Mouse (Mus musculus): ENCODE results near the gene Zfp809. TPM values are rescaled to one million over a fixed set of nuclear protein-coding genes. Genes with fewer than 3 reads are reported as not detected.

Gene Zfp809
- total and polyA plus RNA-seq, 3 experiments = 16.2 to 200 (median 67.1) TPM

- peak; percentile 75 for ATAC-seq (ENCODE audit: extremely low read depth, insufficient number of reproducible peaks, low FRiP score, poor library complexity, severe bottlenecking)
Measured at GRCm38 (mm10) chr9:22259184-22260091, 33.9 kb downstream of the Zfp809 start, which contains the start of gene Zfp599. TSS of gene Zfp599 (minus strand) at chr9:22259895.

GRCm38 (mm10) chr9:22260092-22260422 lies 34.5 kb downstream of the Zfp809 start:
- peaks cover 34% of the 10 kb centered on the region for H3K4me1 ChIP-seq (ENCODE audit: insufficient read depth, low read depth, low read length)
- no peak overlapping the region; the same call in 1 of the 2 replicates for H3K4me3 ChIP-seq (ENCODE audit: low read depth, low read length)
- no peak for DNase-seq (ENCODE audit: low spot score)
- no peak for TF ChIP-seq GATA1 (IDR thresholded peaks at IDR 0.05; ENCODE audit: borderline replicate concordance, low read length)
- TF ChIP-seq TAL1 (conservative IDR thresholded peaks at IDR 0.05; ENCODE audit: low read depth, low read length) = no peak
- no peak for TF ChIP-seq POLR2AphosphoS5 (IDR thresholded peaks at IDR 0.05; ENCODE audit: insufficient replicate concordance, low read depth, low read length)
- TF ChIP-seq GATA2 (IDR thresholded peaks at IDR 0.05; ENCODE audit: borderline replicate concordance, low read depth, low read length) = no peak
- no peak for TF ChIP-seq CTCF (IDR thresholded peaks at IDR 0.05; ENCODE audit: low read depth, low read length)
- peaks cover 5% of the 10 kb centered on the region for H3K9me3 ChIP-seq (replicated peaks)
- ATAC-seq (ENCODE audit: extremely low read depth, insufficient number of reproducible peaks, low FRiP score, poor library complexity, severe bottlenecking) = no peak
- H3K27me3 ChIP-seq (ENCODE audit: insufficient read depth, low read length) = peaks cover 7% of the 10 kb centered on the region
- peaks cover 10% of the 10 kb centered on the region for H3K36me3 ChIP-seq (replicated peaks)

More at GRCm38 (mm10) chr9:22259184-22260091, 33.9 kb downstream of the Zfp809 start, which contains the start of gene Zfp599:
- peak within 1 kb of the TSS; percentile 73 for H3K4me3 ChIP-seq (ENCODE audit: low read depth, low read length)
- H3K36me3 ChIP-seq (replicated peaks) = peaks cover 10% of the 10 kb centered on the region
- DNase-seq (ENCODE audit: low spot score) = peak; percentile 33
- H3K27me3 ChIP-seq (ENCODE audit: insufficient read depth, low read length) = peaks cover 7% of the 10 kb centered on the region
- H3K9me3 ChIP-seq (replicated peaks) = peaks cover 5% of the 10 kb centered on the region
- H3K4me1 ChIP-seq (ENCODE audit: insufficient read depth, low read depth, low read length) = peaks cover 34% of the 10 kb centered on the region
- TF ChIP-seq POLR2AphosphoS5 (IDR thresholded peaks at IDR 0.05; ENCODE audit: insufficient replicate concordance, low read depth, low read length) (no peak), CTCF (IDR thresholded peaks at IDR 0.05; ENCODE audit: low read depth, low read length) (no peak), TAL1 (conservative IDR thresholded peaks at IDR 0.05; ENCODE audit: low read depth, low read length) (no peak)

GRCm38 (mm10) chr9:22261594-22261993 lies 36.1 kb downstream of the Zfp809 start:
- Histone ChIP-seq H3K4me1 (ENCODE audit: insufficient read depth, low read depth, low read length) (peaks cover 24% of the 10 kb centered on the region), H3K4me3 (ENCODE audit: low read depth, low read length) (no peak overlapping the region), H3K9me3 (replicated peaks) (peaks cover 4% of the 10 kb centered on the region; the same call in 1 of the 2 replicates), H3K27me3 (ENCODE audit: insufficient read depth, low read length) (peaks cover 7% of the 10 kb centered on the region), H3K36me3 (replicated peaks) (no peaks in the 10 kb centered on the region)
- ATAC-seq (ENCODE audit: extremely low read depth, insufficient number of reproducible peaks, low FRiP score, poor library complexity, severe bottlenecking) (no peak), DNase-seq (ENCODE audit: low spot score) (peak; percentile 19)
- no peak for TF ChIP-seq GATA2 (IDR thresholded peaks at IDR 0.05; ENCODE audit: borderline replicate concordance, low read depth, low read length)
- no peak for TF ChIP-seq POLR2AphosphoS5 (IDR thresholded peaks at IDR 0.05; ENCODE audit: insufficient replicate concordance, low read depth, low read length)
- TF ChIP-seq TAL1 (conservative IDR thresholded peaks at IDR 0.05; ENCODE audit: low read depth, low read length) = no peak
- TF ChIP-seq GATA1 (IDR thresholded peaks at IDR 0.05; ENCODE audit: borderline replicate concordance, low read length) = no peak
- no peak for TF ChIP-seq CTCF (IDR thresholded peaks at IDR 0.05; ENCODE audit: low read depth, low read length)

- ATAC-seq (ENCODE audit: extremely low read depth, insufficient number of reproducible peaks, low FRiP score, poor library complexity, severe bottlenecking) = no peak
Measured at GRCm38 (mm10) chr9:22262611-22263010, 37.1 kb downstream of the Zfp809 start.

GRCm38 (mm10) chr9:22268886-22269285 lies 43.4 kb downstream of the Zfp809 start:
- peaks cover 11% of the 10 kb centered on the region for H3K9me3 ChIP-seq (replicated peaks)

More at GRCm38 (mm10) chr9:22262611-22263010, 37.1 kb downstream of the Zfp809 start:
- peaks cover 7% of the 10 kb centered on the region for H3K27me3 ChIP-seq (ENCODE audit: insufficient read depth, low read length)
- TF ChIP-seq CTCF (IDR thresholded peaks at IDR 0.05; ENCODE audit: low read depth, low read length) = no peak
- no peak for TF ChIP-seq GATA2 (IDR thresholded peaks at IDR 0.05; ENCODE audit: borderline replicate concordance, low read depth, low read length)
- no peak for TF ChIP-seq POLR2AphosphoS5 (IDR thresholded peaks at IDR 0.05; ENCODE audit: insufficient replicate concordance, low read depth, low read length)
- TF ChIP-seq GATA1 (IDR thresholded peaks at IDR 0.05; ENCODE audit: borderline replicate concordance, low read length) = no peak
- TF ChIP-seq TAL1 (conservative IDR thresholded peaks at IDR 0.05; ENCODE audit: low read depth, low read length) = no peak
- H3K4me1 ChIP-seq (ENCODE audit: insufficient read depth, low read depth, low read length) = peaks cover 16% of the 10 kb centered on the region
- H3K9me3 ChIP-seq (replicated peaks) = peaks cover 7% of the 10 kb centered on the region
- no peak for DNase-seq (ENCODE audit: low spot score)
- no peaks in the 10 kb centered on the region for H3K36me3 ChIP-seq (replicated peaks)
- H3K4me3 ChIP-seq (ENCODE audit: low read depth, low read length) = no peak overlapping the region

GRCm38 (mm10) chr9:22278733-22279132 lies 53.2 kb downstream of the Zfp809 start:
- no peaks in the 10 kb centered on the region for H3K27me3 ChIP-seq (ENCODE audit: insufficient read depth, low read length)
- DNase-seq (ENCODE audit: low spot score) = no peak
- H3K4me3 ChIP-seq (ENCODE audit: low read depth, low read length) = no peak overlapping the region
- H3K9me3 ChIP-seq (replicated peaks) = peaks cover 55% of the 10 kb centered on the region
- peaks cover 48% of the 10 kb centered on the region for H3K36me3 ChIP-seq (replicated peaks)
- TF ChIP-seq POLR2AphosphoS5 (IDR thresholded peaks at IDR 0.05; ENCODE audit: insufficient replicate concordance, low read depth, low read length) (no peak), GATA1 (IDR thresholded peaks at IDR 0.05; ENCODE audit: borderline replicate concordance, low read length) (no peak), CTCF (IDR thresholded peaks at IDR 0.05; ENCODE audit: low read depth, low read length) (no peak), GATA2 (IDR thresholded peaks at IDR 0.05; ENCODE audit: borderline replicate concordance, low read depth, low read length) (no peak), TAL1 (conservative IDR thresholded peaks at IDR 0.05; ENCODE audit: low read depth, low read length) (no peak)
- H3K4me1 ChIP-seq (ENCODE audit: insufficient read depth, low read depth, low read length) = no peaks in the 10 kb centered on the region
- ATAC-seq (ENCODE audit: extremely low read depth, insufficient number of reproducible peaks, low FRiP score, poor library complexity, severe bottlenecking) = no peak

More at GRCm38 (mm10) chr9:22268886-22269285, 43.4 kb downstream of the Zfp809 start:
- TF ChIP-seq TAL1 (conservative IDR thresholded peaks at IDR 0.05; ENCODE audit: low read depth, low read length) (no peak; the same call in 1 of the 2 replicates), CTCF (IDR thresholded peaks at IDR 0.05; ENCODE audit: low read depth, low read length) (no peak), GATA2 (IDR thresholded peaks at IDR 0.05; ENCODE audit: borderline replicate concordance, low read depth, low read length) (no peak)
- DNase-seq (ENCODE audit: low spot score) (no peak), ATAC-seq (ENCODE audit: extremely low read depth, insufficient number of reproducible peaks, low FRiP score, poor library complexity, severe bottlenecking) (no peak)
- Histone ChIP-seq H3K4me1 (ENCODE audit: insufficient read depth, low read depth, low read length) (0 out of 2 replicates have a peak, but pooled peaks cover 4% of the 10 kb centered on the region), H3K36me3 (replicated peaks) (no peaks in the 10 kb centered on the region), H3K4me3 (ENCODE audit: low read depth, low read length) (no peak overlapping the region), H3K27me3 (ENCODE audit: insufficient read depth, low read length) (peaks cover 3% of the 10 kb centered on the region; the same call in 1 of the 2 replicates)

Other genes starting within 250 kb of the Zfp809 start
- not detected in 2 replicates for gene Rgl3, start 236.3 kb upstream of the Zfp809 start, total RNA-seq (2014; fragmentation: Nextera tagmentation)
- gene Rgl3, start 236.3 kb upstream of the Zfp809 start, total RNA-seq (2017) = 0.05 TPM in 1 of 2 replicates, not detected in the other
- gene Rgl3, start 236.3 kb upstream of the Zfp809 start, polyA plus RNA-seq (2012) = not detected in 2 replicates
- gene Ccdc151, start 223.1 kb upstream of the Zfp809 start, total RNA-seq (2014; fragmentation: Nextera tagmentation) = not detected in 2 replicates
- 0.22 TPM in 1 of 2 replicates, not detected in the other for gene Ccdc151, start 223.1 kb upstream of the Zfp809 start, total RNA-seq (2017)
- 0.07 and 0.08 TPM in 2 replicates for gene Ccdc151, start 223.1 kb upstream of the Zfp809 start, polyA plus RNA-seq (2012)
- gene Prkcsh, start 222.9 kb upstream of the Zfp809 start, total RNA-seq (2014; fragmentation: Nextera tagmentation) = 55.3 and 65.0 TPM in 2 replicates
- gene Prkcsh, start 222.9 kb upstream of the Zfp809 start, total RNA-seq (2017) = 115 and 116 TPM in 2 replicates
- gene Prkcsh, start 222.9 kb upstream of the Zfp809 start, polyA plus RNA-seq (2012) = 159 and 167 TPM in 2 replicates
- gene Elavl3, start 173.7 kb upstream of the Zfp809 start, total RNA-seq (2014; fragmentation: Nextera tagmentation) = not detected in 2 replicates
- 0.05 and 0.06 TPM in 2 replicates for gene Elavl3, start 173.7 kb upstream of the Zfp809 start, total RNA-seq (2017)
- 0.01 TPM in 1 of 2 replicates, not detected in the other for gene Elavl3, start 173.7 kb upstream of the Zfp809 start, polyA plus RNA-seq (2012)
- not detected in 2 replicates for gene Gm49318, start 154.5 kb upstream of the Zfp809 start, total RNA-seq (2014; fragmentation: Nextera tagmentation)
- gene Gm49318, start 154.5 kb upstream of the Zfp809 start, total RNA-seq (2017) = not detected in 2 replicates
- gene Gm49318, start 154.5 kb upstream of the Zfp809 start, polyA plus RNA-seq (2012) = not detected in 2 replicates
- 7.3 and 10.5 TPM in 2 replicates for gene Zfp653, start 154.3 kb upstream of the Zfp809 start, total RNA-seq (2014; fragmentation: Nextera tagmentation)
- gene Zfp653, start 154.3 kb upstream of the Zfp809 start, total RNA-seq (2017) = 9.1 and 11.3 TPM in 2 replicates
- gene Zfp653, start 154.3 kb upstream of the Zfp809 start, polyA plus RNA-seq (2012) = 19.0 and 22.4 TPM in 2 replicates
- 18.2 and 25.4 TPM in 2 replicates for gene Ecsit, start 140.3 kb upstream of the Zfp809 start, total RNA-seq (2014; fragmentation: Nextera tagmentation)
- gene Ecsit, start 140.3 kb upstream of the Zfp809 start, total RNA-seq (2017) = 24.0 and 28.5 TPM in 2 replicates
- gene Ecsit, start 140.3 kb upstream of the Zfp809 start, polyA plus RNA-seq (2012) = 33.2 and 43.2 TPM in 2 replicates
- gene Cnn1, start 126.5 kb upstream of the Zfp809 start, total RNA-seq (2014; fragmentation: Nextera tagmentation) = not detected in 2 replicates
- 0.05 and 0.17 TPM in 2 replicates for gene Cnn1, start 126.5 kb upstream of the Zfp809 start, total RNA-seq (2017)
- gene Cnn1, start 126.5 kb upstream of the Zfp809 start, polyA plus RNA-seq (2012) = not detected in 2 replicates
- 88.3 and 119 TPM in 2 replicates for gene Elof1, start 108.5 kb upstream of the Zfp809 start, total RNA-seq (2014; fragmentation: Nextera tagmentation)
- gene Elof1, start 108.5 kb upstream of the Zfp809 start, total RNA-seq (2017) = 66.7 and 86.0 TPM in 2 replicates
- gene Elof1, start 108.5 kb upstream of the Zfp809 start, polyA plus RNA-seq (2012) = 90.8 and 98.4 TPM in 2 replicates
- 17.1 and 24.2 TPM in 2 replicates for gene Acp5, start 90.0 kb upstream of the Zfp809 start, total RNA-seq (2014; fragmentation: Nextera tagmentation)
- gene Acp5, start 90.0 kb upstream of the Zfp809 start, total RNA-seq (2017) = 10.3 and 13.0 TPM in 2 replicates
- gene Acp5, start 90.0 kb upstream of the Zfp809 start, polyA plus RNA-seq (2012) = 27.6 and 28.5 TPM in 2 replicates
- 24.8 and 30.3 TPM in 2 replicates for gene Pigyl, start 68.9 kb upstream of the Zfp809 start, total RNA-seq (2014; fragmentation: Nextera tagmentation)
- gene Pigyl, start 68.9 kb upstream of the Zfp809 start, total RNA-seq (2017) = 34.1 and 37.6 TPM in 2 replicates
- 85.2 and 86.5 TPM in 2 replicates for gene Pigyl, start 68.9 kb upstream of the Zfp809 start, polyA plus RNA-seq (2012)
- gene Zfp872, start 37.6 kb upstream of the Zfp809 start, total RNA-seq (2014; fragmentation: Nextera tagmentation) = not detected in 2 replicates
- gene Zfp872, start 37.6 kb upstream of the Zfp809 start, total RNA-seq (2017) = 0.16 TPM in 1 of 2 replicates, not detected in the other
- not detected in 2 replicates for gene Zfp872, start 37.6 kb upstream of the Zfp809 start, polyA plus RNA-seq (2012)
- gene Zfp599, start 34.2 kb downstream of the Zfp809 start, total RNA-seq (2014; fragmentation: Nextera tagmentation) = 4.4 and 4.9 TPM in 2 replicates
- 1.1 and 2.0 TPM in 2 replicates for gene Zfp599, start 34.2 kb downstream of the Zfp809 start, total RNA-seq (2017)
- 0.07 and 0.13 TPM in 2 replicates for gene Zfp599, start 34.2 kb downstream of the Zfp809 start, polyA plus RNA-seq (2012)
- gene Zfp810, start 81.9 kb downstream of the Zfp809 start, total RNA-seq (2014; fragmentation: Nextera tagmentation) = 17.6 and 18.4 TPM in 2 replicates
- gene Zfp810, start 81.9 kb downstream of the Zfp809 start, total RNA-seq (2017) = 12.6 and 13.2 TPM in 2 replicates
- 3.0 and 3.3 TPM in 2 replicates for gene Zfp810, start 81.9 kb downstream of the Zfp809 start, polyA plus RNA-seq (2012)
- 183 and 184 TPM in 2 replicates for gene Anln, start 163.5 kb downstream of the Zfp809 start, total RNA-seq (2014; fragmentation: Nextera tagmentation)
- gene Anln, start 163.5 kb downstream of the Zfp809 start, total RNA-seq (2017) = 62.1 and 62.4 TPM in 2 replicates
- 6.8 and 8.7 TPM in 2 replicates for gene Anln, start 163.5 kb downstream of the Zfp809 start, polyA plus RNA-seq (2012)
- gene 9530077C05Rik, start 185.8 kb downstream of the Zfp809 start, total RNA-seq (2014; fragmentation: Nextera tagmentation) = 5.1 and 10.3 TPM in 2 replicates
- 6.8 and 7.9 TPM in 2 replicates for gene 9530077C05Rik, start 185.8 kb downstream of the Zfp809 start, total RNA-seq (2017)
- gene 9530077C05Rik, start 185.8 kb downstream of the Zfp809 start, polyA plus RNA-seq (2012) = 1.3 and 1.8 TPM in 2 replicates
- gene Gm17545, start 228.6 kb downstream of the Zfp809 start, total RNA-seq (2014; fragmentation: Nextera tagmentation) = not detected in 2 replicates
- gene Gm17545, start 228.6 kb downstream of the Zfp809 start, total RNA-seq (2017) = not detected in 2 replicates
- not detected in 2 replicates for gene Gm17545, start 228.6 kb downstream of the Zfp809 start, polyA plus RNA-seq (2012)
- gene Rp9, start 244.0 kb downstream of the Zfp809 start, total RNA-seq (2014; fragmentation: Nextera tagmentation) = 119 and 130 TPM in 2 replicates
- 100 and 113 TPM in 2 replicates for gene Rp9, start 244.0 kb downstream of the Zfp809 start, total RNA-seq (2017)
- gene Rp9, start 244.0 kb downstream of the Zfp809 start, polyA plus RNA-seq (2012) = 104 TPM in 2 replicates